Mouse (Mus musculus): ENCODE data around the gene Zfp692. TPM values are rescaled to one million over a fixed set of nuclear protein-coding genes. Genes with fewer than 3 reads are reported as not detected.
A peak's percentile ranks its signal among the peaks of the same experiment; 100 is the strongest.

The Zfp692 gene
- polyA plus RNA-seq, 1 experiment from 2014 or later, result 13.1 TPM

GRCm38 (mm10) chr11:58316344-58316743 is 9.5 kb downstream of the Zfp692 start:
- no peak for DNase-seq (ENCODE audit: low spot score)
- no peaks in the 10 kb centered on the region for H3K9me3 ChIP-seq (replicated peaks; ENCODE audit: control insufficient read depth, low read length)
- H3K36me3 ChIP-seq (ENCODE audit: control insufficient read depth, insufficient read depth, low read length), result peaks cover 62% of the 10 kb centered on the region
- no peaks in the 10 kb centered on the region for H3K4me1 ChIP-seq (ENCODE audit: control insufficient read depth, insufficient read depth, low read length)
- no peak for ATAC-seq
- H3K9ac ChIP-seq (ENCODE audit: low read length), result no peak overlapping the region
- H3K4me3 ChIP-seq (ENCODE audit: low read depth, low read length), result no peak overlapping the region
- no peak overlapping the region for H3K4me2 ChIP-seq (ENCODE audit: low read length)
- H3K27ac ChIP-seq (ENCODE audit: low read depth, low read length), result no peak overlapping the region
- no peaks in the 10 kb centered on the region for H3K27me3 ChIP-seq (replicated peaks; ENCODE audit: control insufficient read depth, insufficient read depth, low read length)
- WGBS, result 88% methylated on average over 17 of the region's 17 CpGs

- H3K4me2 ChIP-seq (ENCODE audit: low read length), result no peak overlapping the region
- peaks cover 57% of the 10 kb centered on the region for H3K36me3 ChIP-seq (ENCODE audit: control insufficient read depth, insufficient read depth, low read length)
- H3K4me1 ChIP-seq (ENCODE audit: control insufficient read depth, insufficient read depth, low read length), result peaks cover 3% of the 10 kb centered on the region; the same call in 1 of the 2 replicates
- H3K4me3 ChIP-seq (ENCODE audit: low read depth, low read length), result no peak overlapping the region
- no peak overlapping the region for H3K27ac ChIP-seq (ENCODE audit: low read depth, low read length)
- H3K9me3 ChIP-seq (replicated peaks; ENCODE audit: control insufficient read depth, low read length), result no peaks in the 10 kb centered on the region
- ATAC-seq (no peak), DNase-seq (ENCODE audit: low spot score) (no peak)
- WGBS, result 79% methylated on average over 28 of the region's 28 CpGs
- no peak overlapping the region for H3K9ac ChIP-seq (ENCODE audit: low read length)
- no peaks in the 10 kb centered on the region for H3K27me3 ChIP-seq (replicated peaks; ENCODE audit: control insufficient read depth, insufficient read depth, low read length)
Observed at GRCm38 (mm10) chr11:58316768-58317390, 10.0 kb downstream of the Zfp692 start.

GRCm38 (mm10) chr11:58322824-58323569 is 16.1 kb downstream of the Zfp692 start:
- Histone ChIP-seq H3K36me3 (ENCODE audit: control insufficient read depth, insufficient read depth, low read length) (peaks cover 33% of the 10 kb centered on the region), H3K27ac (ENCODE audit: low read depth, low read length) (peak overlapping the region; percentile 94), H3K4me3 (ENCODE audit: low read depth, low read length) (peak overlapping the region; percentile 77), H3K4me2 (ENCODE audit: low read length) (peak overlapping the region; percentile 86), H3K9me3 (replicated peaks; ENCODE audit: control insufficient read depth, low read length) (no peaks in the 10 kb centered on the region), H3K27me3 (replicated peaks; ENCODE audit: control insufficient read depth, insufficient read depth, low read length) (no peaks in the 10 kb centered on the region), H3K9ac (ENCODE audit: low read length) (peak overlapping the region; percentile 91), H3K4me1 (ENCODE audit: control insufficient read depth, insufficient read depth, low read length) (peaks cover 16% of the 10 kb centered on the region)
- WGBS, result 0% methylated on average over 55 of the region's 63 CpGs
- ATAC-seq (peak; percentile 99), DNase-seq (ENCODE audit: low spot score) (peak; percentile 96)

GRCm38 (mm10) chr11:58323570-58324340 is 16.9 kb downstream of the Zfp692 start:
- Histone ChIP-seq H3K4me2 (ENCODE audit: low read length) (peak overlapping the region; percentile 86), H3K4me3 (ENCODE audit: low read depth, low read length) (peak overlapping the region; percentile 77), H3K36me3 (ENCODE audit: control insufficient read depth, insufficient read depth, low read length) (peaks cover 25% of the 10 kb centered on the region), H3K27me3 (replicated peaks; ENCODE audit: control insufficient read depth, insufficient read depth, low read length) (no peaks in the 10 kb centered on the region), H3K9ac (ENCODE audit: low read length) (peak overlapping the region; percentile 91), H3K4me1 (ENCODE audit: control insufficient read depth, insufficient read depth, low read length) (peaks cover 16% of the 10 kb centered on the region), H3K9me3 (replicated peaks; ENCODE audit: control insufficient read depth, low read length) (no peaks in the 10 kb centered on the region), H3K27ac (ENCODE audit: low read depth, low read length) (peak overlapping the region; percentile 75)
- ATAC-seq (peak; percentile 27), DNase-seq (ENCODE audit: low spot score) (no peak)
- 13% methylated on average over 24 of the region's 24 CpGs for WGBS

GRCm38 (mm10) chr11:58324614-58325229 is 17.9 kb downstream of the Zfp692 start:
- no peak overlapping the region for H3K27ac ChIP-seq (ENCODE audit: low read depth, low read length)
- peaks cover 18% of the 10 kb centered on the region for H3K36me3 ChIP-seq (ENCODE audit: control insufficient read depth, insufficient read depth, low read length)
- H3K4me2 ChIP-seq (ENCODE audit: low read length), result no peak overlapping the region
- ATAC-seq (no peak), DNase-seq (ENCODE audit: low spot score) (no peak)
- 85% methylated on average over 3 of the region's 3 CpGs for WGBS
- H3K9ac ChIP-seq (ENCODE audit: low read length), result no peak overlapping the region
- H3K27me3 ChIP-seq (replicated peaks; ENCODE audit: control insufficient read depth, insufficient read depth, low read length), result no peaks in the 10 kb centered on the region
- H3K4me1 ChIP-seq (ENCODE audit: control insufficient read depth, insufficient read depth, low read length), result peaks cover 25% of the 10 kb centered on the region
- H3K9me3 ChIP-seq (replicated peaks; ENCODE audit: control insufficient read depth, low read length), result no peaks in the 10 kb centered on the region
- H3K4me3 ChIP-seq (ENCODE audit: low read depth, low read length), result no peak overlapping the region

- DNase-seq (ENCODE audit: low spot score) (no peak), ATAC-seq (no peak)
- WGBS, result 94% methylated on average over 3 of the region's 3 CpGs
- Histone ChIP-seq H3K36me3 (ENCODE audit: control insufficient read depth, insufficient read depth, low read length) (peaks cover 11% of the 10 kb centered on the region), H3K4me1 (ENCODE audit: control insufficient read depth, insufficient read depth, low read length) (peaks cover 31% of the 10 kb centered on the region), H3K9me3 (replicated peaks; ENCODE audit: control insufficient read depth, low read length) (no peaks in the 10 kb centered on the region), H3K9ac (ENCODE audit: low read length) (no peak overlapping the region), H3K27ac (ENCODE audit: low read depth, low read length) (no peak overlapping the region), H3K4me3 (ENCODE audit: low read depth, low read length) (no peak overlapping the region), H3K4me2 (ENCODE audit: low read length) (no peak overlapping the region), H3K27me3 (replicated peaks; ENCODE audit: control insufficient read depth, insufficient read depth, low read length) (no peaks in the 10 kb centered on the region)
Observed at GRCm38 (mm10) chr11:58326781-58327180, 19.9 kb downstream of the Zfp692 start.

GRCm38 (mm10) chr11:58329906-58330275 is 23.0 kb downstream of the Zfp692 start:
- WGBS, result 0% methylated on average over 21 of the region's 21 CpGs
- Histone ChIP-seq H3K27ac (ENCODE audit: low read depth, low read length) (peak overlapping the region; percentile 60; the same call in 1 of the 2 replicates), H3K9me3 (replicated peaks; ENCODE audit: control insufficient read depth, low read length) (no peaks in the 10 kb centered on the region), H3K36me3 (ENCODE audit: control insufficient read depth, insufficient read depth, low read length) (peaks cover 30% of the 10 kb centered on the region), H3K9ac (ENCODE audit: low read length) (peak overlapping the region; percentile 77), H3K27me3 (replicated peaks; ENCODE audit: control insufficient read depth, insufficient read depth, low read length) (no peaks in the 10 kb centered on the region), H3K4me1 (ENCODE audit: control insufficient read depth, insufficient read depth, low read length) (peaks cover 23% of the 10 kb centered on the region), H3K4me2 (ENCODE audit: low read length) (peak overlapping the region; percentile 90), H3K4me3 (ENCODE audit: low read depth, low read length) (peak overlapping the region; percentile 86)
- DNase-seq (ENCODE audit: low spot score) (no peak), ATAC-seq (peak; percentile 35)

GRCm38 (mm10) chr11:58330276-58331148 is 23.6 kb downstream of the Zfp692 start, which contains the start of the genes Zfp672 and Sh3bp5l:
Gene Zfp672, minus strand, starts transcription at chr11:58330339.
Gene Sh3bp5l, plus strand, starts transcription at chr11:58330724.
- Histone ChIP-seq H3K4me1 (ENCODE audit: control insufficient read depth, insufficient read depth, low read length) (peaks cover 23% of the 10 kb centered on the region), H3K36me3 (ENCODE audit: control insufficient read depth, insufficient read depth, low read length) (peaks cover 32% of the 10 kb centered on the region), H3K4me3 (ENCODE audit: low read depth, low read length) (peak within 1 kb of the TSS; percentile 86), H3K4me2 (ENCODE audit: low read length) (peak within 1 kb of the TSS; percentile 90), H3K9ac (ENCODE audit: low read length) (peak within 1 kb of the TSS; percentile 77), H3K27me3 (replicated peaks; ENCODE audit: control insufficient read depth, insufficient read depth, low read length) (no peaks in the 10 kb centered on the region), H3K27ac (ENCODE audit: low read depth, low read length) (peak within 1 kb of the TSS; percentile 60; the same call in 1 of the 2 replicates), H3K9me3 (replicated peaks; ENCODE audit: control insufficient read depth, low read length) (no peaks in the 10 kb centered on the region)
- peak; percentile 97 for ATAC-seq
- under 1% methylated on average over 52 of the region's 52 CpGs for WGBS
- peak; percentile 99 for DNase-seq (ENCODE audit: low spot score)

Data from forebrain, embryonic 14.5 days (tissue).